Mouse (Mus musculus) brain, embryonic 14.5 days (tissue): ENCODE measurements around the gene Osgep.

Source experiments
- CTCF ChIP-seq: fragments of 200-500 bp; IDR thresholded peaks from 2 replicates; pipeline ENCODE4 v1.5.1; 2012; ENCODE audit warnings: inconsistent platforms, mild to moderate bottlenecking, moderate library complexity, borderline replicate concordance; ENCODE audit not compliant: insufficient read depth, insufficient read length; ENCODE audit errors: extremely low read depth
- POLR2A ChIP-seq: fragments of 200-500 bp; IDR thresholded peaks from 2 replicates; pipeline ENCODE4 v1.6.1; 2012; ENCODE audit warnings: mild to moderate bottlenecking, inconsistent platforms, borderline replicate concordance; ENCODE audit not compliant: poor library complexity, insufficient read depth, insufficient read length, severe bottlenecking; ENCODE audit errors: extremely low read depth

DNA sequence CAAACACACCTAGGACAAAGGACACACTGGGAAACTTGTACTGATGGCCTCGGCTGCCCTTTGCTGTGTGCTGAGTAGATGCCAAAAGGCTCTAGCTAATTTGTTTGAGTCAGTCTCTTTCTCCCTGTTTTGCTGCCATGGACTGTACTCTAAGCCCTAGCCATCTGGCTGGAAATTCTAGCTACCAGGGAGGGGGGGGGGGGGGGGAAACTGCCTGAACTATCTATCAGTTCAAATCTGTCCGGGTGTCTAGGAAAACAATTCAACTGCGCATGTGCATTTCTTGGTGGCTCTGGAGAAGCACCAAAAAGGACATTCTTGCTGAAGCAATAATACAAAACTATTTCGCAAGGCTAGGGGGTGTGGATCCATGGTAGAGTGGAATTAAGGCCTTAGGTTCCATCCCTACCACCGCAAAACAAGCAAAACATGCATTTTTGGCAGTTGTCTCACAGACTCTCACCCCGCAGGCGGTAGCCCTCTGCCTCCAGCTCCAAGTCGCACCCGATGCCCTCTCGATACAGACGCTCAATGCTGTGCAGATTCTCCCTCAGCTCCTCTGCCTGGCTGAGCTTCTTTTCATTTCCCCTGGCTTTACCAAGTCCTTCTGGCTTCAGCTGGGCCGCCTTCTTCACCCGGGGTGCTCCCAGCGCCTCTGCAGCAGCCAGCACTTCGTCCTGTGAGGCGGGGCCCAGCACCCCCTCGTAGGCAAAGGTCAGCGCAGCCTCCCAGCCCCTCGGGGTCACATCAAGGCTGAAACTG is 28.5 kb downstream of the Osgep start:
- TF ChIP-seq CTCF (no peak), POLR2A (no peak)
